Mouse (Mus musculus) bone marrow, adult 2 months (tissue): ENCODE measurements around the gene Clpsl2.

ENCODE experiments used
- CTCF ChIP-seq: fragments of 200-500 bp; IDR thresholded peaks from 2 replicates; pipeline ENCODE4 v1.5.1; 2011; ENCODE audit warnings: low read length, control low read depth; ENCODE audit not compliant: control insufficient read depth, insufficient read depth
- POLR2A ChIP-seq: fragments of 200-500 bp; IDR thresholded peaks from 2 replicates; pipeline ENCODE4 v1.6.1; 2011; ENCODE audit warnings: low read depth, mild to moderate bottlenecking, control low read depth, low read length, borderline replicate concordance; ENCODE audit not compliant: control insufficient read depth

GRCm38 (mm10) chr17:28524831-28525430 lies 24.3 kb upstream of the Clpsl2 start:
- TF ChIP-seq CTCF = no peak
- TF ChIP-seq POLR2A = no peak
